Mouse (Mus musculus) gastrocnemius, postnatal 25 days (tissue): ENCODE results near the gene Crybb1. TPM values are rescaled to one million over a fixed set of nuclear protein-coding genes. Genes with fewer than 3 reads are reported as not detected.

ENCODE experiments used
- DNase-seq: peaks from one replicate; pipeline ENCODE4 v3.0.0; 2022
- total RNA-seq, 2 experiments: library from RNA; stranded (reverse); gene quantifications; 1 replicate in 1 of 2; 2 replicates in 1 of 2; pipeline ENCODE4 v1.2.3; 2021

Crybb1 gene
- total RNA-seq, 2 experiments from 2014 or later = 3.2 to 3.9 TPM

DNA sequence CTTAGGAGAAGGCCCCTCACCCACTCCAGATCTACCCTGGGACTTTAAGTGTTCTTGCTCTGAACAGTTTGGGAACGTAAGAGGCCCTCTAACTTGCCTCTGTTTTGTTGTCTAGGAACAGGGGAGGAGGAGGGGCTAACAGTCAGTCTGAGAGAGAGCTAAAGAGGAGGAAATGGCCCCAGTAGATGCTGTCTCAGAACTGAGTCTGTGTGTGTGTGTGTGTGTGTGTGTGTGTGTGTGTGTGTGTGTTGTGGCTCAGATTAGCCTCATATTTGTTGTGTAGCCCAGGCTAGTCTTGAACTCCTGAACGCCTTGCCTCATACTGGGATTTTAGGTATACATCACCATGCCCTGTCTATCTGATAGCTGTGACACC lies 31.0 kb downstream of the Crybb1 start:
- no peak for DNase-seq

DNA sequence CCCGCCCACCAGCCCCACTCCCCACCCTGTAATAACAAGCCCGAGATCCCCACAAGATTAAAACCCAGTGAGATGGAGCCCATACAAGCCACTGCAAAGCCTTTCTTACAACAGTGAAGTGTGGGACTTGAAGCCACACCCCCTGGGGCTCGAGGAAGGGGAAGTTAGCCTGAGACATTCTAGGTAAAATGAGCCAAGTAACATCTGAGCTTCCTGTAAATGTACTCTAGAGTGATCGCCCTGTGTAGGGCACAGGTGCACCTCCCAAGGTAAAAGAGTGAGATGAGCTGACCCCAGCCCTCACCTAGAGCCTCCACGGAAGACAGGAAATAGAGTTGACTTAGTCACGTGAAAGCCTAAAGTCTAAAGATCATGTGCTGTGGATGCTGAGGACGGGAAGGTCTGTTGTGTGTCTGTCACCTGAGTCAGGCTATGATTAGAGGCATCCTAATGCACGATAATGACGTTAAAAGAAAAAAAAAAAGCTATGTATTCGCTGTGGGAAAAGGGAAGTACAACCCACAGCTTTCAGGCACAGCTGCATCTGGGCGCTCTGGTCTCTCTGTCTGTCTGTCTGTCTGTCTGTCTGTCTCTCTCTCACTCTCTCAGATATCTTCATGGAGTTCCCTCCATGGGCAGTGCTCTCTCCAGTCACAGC lies 31.5 kb downstream of the Crybb1 start:
- DNase-seq = no peak

DNA sequence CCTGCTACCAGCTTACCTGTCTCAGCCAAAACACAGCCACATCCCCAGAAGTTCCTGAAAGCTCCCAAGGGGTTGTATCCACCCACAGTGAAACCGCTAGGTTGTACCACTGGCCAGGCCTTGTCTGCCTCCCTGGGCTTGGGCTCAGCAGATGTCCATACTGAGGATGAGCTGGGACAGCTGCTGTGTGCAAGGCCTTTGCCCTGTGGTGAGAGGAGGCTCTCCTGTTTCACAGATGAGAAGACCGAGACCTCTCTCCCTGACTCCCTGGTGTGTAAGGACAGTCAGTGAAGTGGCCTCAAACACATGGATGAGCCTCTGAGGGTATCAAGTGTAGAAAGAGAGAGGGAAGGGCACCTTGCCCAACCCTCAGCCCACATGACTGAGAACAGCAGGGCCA lies 32.0 kb downstream of the Crybb1 start:
- no peak for DNase-seq

GRCm38 (mm10) chr5:112288193-112289141 lies 32.9 kb downstream of the Crybb1 start:
- DNase-seq = peak; percentile 45

- DNase-seq = no peak
These were observed 33.6 kb downstream of the Crybb1 start for GRCm38 (mm10) chr5:112289236-112289635.

DNA sequence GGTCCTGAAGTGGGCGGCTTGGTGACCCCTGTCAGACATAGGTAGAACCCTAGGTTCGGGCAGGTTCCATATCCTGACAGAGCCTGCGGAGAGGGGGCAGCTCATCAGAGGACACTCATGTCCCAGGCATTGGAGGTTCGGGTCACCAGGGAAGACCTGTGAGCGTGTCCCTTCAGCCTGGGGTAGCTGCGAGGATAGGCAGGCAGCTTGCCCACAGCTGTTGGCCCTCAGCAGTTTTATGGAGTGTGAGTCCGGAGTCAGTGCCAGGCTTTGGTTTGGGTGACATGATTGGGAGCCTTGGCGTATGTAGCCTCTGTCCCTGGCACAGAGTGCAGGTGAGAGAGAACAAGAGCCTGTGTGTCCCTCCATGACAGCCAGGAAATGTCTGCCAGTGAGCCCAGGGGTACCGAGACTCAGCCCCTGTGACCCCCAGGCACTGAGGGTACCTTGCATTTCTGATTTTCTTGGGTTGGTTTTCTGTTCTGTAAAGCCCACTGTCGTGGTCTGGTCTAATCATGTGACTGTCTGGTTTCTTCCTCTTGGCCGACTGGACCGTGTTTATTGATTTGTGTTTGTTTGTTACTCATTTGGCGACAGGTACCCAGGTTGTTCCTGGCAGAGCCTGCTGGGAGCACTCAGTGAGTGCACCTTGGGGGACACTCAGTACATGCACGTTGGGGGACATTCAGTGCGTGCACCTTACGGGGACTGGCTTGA lies 34.4 kb downstream of the Crybb1 start:
- DNase-seq = peak; percentile 83

DNA sequence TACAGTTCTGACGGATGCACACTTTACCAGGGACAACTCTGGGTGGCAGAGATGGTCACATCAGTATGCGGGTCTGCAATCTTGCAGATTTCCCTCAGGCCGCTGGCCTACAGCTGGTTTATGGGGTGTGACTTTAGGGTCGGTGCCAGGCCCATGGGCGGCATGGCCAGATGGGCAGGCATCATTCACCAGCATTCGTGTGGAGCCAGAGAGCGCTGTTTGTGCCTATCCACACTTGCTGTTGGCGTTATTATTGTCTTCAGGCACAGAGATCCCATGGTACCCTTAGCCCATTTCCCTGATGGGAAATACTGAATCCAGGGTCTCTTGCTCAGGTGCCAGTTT lies 34.9 kb downstream of the Crybb1 start:
- no peak for DNase-seq

DNA sequence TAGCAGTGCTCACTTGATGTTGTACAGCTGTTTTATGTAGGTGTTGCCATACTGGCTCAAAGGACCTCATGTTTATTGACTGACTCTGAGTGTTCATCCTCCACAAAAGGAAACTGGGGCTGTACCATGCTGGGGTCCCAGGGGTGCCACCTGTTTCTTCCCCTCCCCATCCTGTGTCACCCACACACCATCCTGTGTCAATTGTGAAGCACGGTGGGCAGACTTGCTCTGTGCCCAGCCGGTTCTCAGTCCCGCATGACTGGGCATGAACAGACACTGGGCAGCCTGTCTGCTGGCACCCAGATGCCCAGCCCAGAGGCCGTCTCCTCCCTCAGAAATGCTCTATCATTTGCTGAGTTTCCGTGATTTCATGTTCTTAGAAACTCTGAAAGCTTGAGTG lies 36.3 kb downstream of the Crybb1 start:
- no peak for DNase-seq

- no peak for DNase-seq
These were observed 36.8 kb downstream of the Crybb1 start for GRCm38 (mm10) chr5:112292343-112292980.

DNA sequence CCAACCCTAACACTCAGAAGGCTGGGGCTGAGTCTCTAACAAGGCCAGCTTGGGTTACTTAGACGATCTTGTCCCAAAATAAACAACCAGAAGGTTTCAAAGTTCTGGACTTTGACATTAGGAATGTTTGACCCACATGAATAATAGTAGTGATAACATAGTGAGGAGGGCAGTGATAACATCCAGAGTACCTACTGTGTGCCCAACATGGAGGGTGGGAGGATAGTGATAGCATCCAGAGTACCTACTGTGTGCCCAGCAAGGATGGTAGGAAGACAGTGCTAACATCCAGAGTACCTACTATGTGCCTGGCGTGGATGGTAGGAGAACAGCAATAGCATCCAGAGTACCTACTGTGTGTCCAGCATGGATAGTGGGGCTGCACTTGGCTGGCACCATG lies 38.2 kb downstream of the Crybb1 start:
- no peak for DNase-seq

DNA sequence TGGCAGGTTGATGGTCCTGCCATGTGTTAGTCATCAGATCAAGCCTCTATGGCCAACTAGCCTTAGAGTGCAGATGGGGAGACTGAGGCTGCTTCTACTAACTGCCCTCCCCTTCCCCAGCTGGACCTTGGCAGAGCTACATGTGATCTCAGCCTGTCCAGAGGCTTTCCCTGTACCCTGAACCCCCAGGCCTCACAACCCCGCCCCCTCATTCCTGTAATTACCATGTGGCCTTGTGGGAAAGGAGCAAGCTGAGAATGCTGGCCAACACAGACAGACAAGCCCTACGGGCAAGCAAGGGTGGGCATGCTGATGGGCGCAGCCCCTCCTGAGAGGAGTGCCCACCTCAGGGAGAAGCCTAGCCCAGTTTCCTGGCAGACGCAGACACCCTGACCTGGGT lies 39.1 kb downstream of the Crybb1 start:
- no peak for DNase-seq

GRCm38 (mm10) chr5:112295162-112295561 lies 39.5 kb downstream of the Crybb1 start:
- no peak for DNase-seq

DNA sequence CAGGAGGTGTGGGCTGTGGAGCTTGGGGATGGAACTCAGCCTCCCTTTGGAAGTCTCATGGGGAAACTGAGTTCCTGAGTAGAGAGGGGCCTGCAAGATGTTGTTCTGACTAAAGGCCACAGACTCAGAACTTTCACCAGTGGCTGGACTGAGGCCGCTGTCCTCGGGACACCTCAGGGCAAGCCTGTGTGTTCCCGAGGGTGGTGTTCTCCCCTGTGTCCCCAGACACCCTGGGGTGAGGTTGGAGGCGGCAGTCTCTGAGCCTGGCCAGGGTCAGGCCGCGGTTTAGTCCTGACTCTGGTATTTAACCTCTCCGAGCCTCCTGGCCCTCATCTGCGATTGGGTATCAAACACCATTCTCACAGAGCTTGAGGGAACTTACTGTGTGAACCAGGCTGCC lies 39.9 kb downstream of the Crybb1 start:
- no peak for DNase-seq

DNA sequence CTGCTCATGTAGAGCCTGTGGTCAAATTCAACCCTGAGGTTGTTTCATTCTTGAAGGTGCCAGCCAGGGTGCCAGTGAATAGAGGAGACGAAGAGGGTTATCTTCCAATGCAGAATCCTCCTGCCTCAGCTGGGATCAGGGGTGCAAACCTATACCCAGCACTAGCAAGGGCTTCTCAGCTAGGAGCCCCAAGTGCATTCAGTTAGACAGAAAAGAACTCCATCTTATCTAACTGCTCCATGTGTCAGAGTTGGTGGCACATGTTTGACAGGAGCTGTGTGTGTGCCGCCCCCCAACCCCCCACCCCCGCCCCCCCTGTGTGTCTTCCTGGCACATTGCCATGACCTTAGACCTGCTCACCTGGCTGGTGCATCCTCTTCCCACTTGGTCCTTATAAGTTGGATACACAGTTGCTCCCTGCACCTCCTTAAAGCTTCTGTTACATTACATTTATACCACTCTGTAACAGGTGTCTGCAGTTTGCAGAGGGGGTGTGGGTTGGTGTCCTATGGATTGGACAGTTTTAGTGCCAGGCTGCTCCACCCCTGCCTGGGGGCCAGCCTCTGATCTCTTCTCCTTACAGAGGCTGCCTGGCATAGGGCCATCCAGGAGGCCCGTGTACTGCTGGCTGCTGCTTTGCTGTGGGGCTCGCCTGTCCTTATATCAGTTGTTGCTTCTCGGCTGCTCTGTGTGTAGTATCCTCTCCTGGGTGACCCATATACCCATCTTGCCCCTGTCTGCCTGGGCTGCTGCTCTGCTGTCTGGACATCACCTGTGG lies 41.0 kb downstream of the Crybb1 start:
- DNase-seq = no peak

- DNase-seq = no peak
These were observed 41.6 kb downstream of the Crybb1 start for GRCm38 (mm10) chr5:112297257-112297656.

- DNase-seq = peak; percentile 52
These were observed 42.8 kb downstream of the Crybb1 start for GRCm38 (mm10) chr5:112298226-112298988.

GRCm38 (mm10) chr5:112299399-112299798 lies 43.8 kb downstream of the Crybb1 start:
- DNase-seq = no peak

DNA sequence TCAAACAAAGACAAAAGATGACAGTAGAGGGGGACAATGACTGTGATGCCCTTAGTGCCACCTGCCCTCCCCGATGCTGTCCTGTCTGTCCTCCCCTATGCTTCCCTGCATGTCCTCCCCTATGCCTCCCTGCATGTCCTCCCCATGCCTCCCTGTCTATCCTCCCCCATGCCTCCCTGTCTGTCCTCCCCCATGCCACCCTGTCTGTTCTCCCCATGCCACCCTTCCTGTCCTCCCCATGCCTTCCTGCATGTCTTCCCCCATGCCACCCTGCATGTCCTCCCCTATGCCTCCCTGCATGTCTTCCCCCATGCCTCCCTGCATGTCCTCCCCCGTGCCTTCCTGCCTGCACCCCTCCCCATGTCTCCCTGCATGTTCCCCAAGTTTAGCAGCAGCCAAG lies 44.5 kb downstream of the Crybb1 start:
- no peak for DNase-seq

DNA sequence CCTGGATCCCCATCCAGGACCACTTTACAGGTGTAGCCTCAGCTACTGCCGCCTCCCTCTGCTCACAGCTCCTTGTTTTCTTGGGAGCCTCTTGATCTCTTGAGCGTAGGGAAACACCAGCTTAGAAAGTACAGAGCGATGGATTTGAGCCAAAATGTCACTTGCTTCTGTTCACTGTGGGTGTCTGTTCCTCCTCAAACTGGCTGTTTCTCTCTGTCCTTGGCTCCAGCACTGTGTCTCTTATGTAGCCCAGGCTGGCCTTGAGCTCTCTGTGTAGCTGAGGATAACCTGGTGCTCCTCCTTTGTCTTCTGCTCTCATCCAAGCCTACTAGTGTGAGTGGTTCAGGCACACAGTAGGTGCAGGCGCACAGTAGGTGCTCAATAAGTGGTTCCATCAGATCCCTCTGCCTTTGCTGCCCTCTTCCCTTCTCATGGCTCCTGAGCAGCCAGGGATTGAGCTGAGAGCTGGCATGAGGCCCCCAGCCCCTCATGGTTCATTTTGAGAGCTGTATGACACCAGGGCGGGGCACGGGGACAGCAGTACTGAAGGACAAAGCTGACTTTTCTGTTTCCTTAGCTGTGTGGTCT lies 45.2 kb downstream of the Crybb1 start:
- DNase-seq = no peak

- DNase-seq = no peak
These were observed 46.1 kb downstream of the Crybb1 start for GRCm38 (mm10) chr5:112301694-112302093.

- DNase-seq = no peak
These were observed 46.7 kb downstream of the Crybb1 start for GRCm38 (mm10) chr5:112302310-112302709.
